Mouse (Mus musculus) forebrain, embryonic 11.5 days (tissue): Measurements from ENCODE around the gene Tex11. TPM values are rescaled to one million over a fixed set of nuclear protein-coding genes. Genes with fewer than 3 reads are reported as not detected.

Source experiments
- ATAC-seq: fragments of 200-750 bp; cut with Nextera tagmentation; replicated peaks from 2 replicates; pipeline ENCODE4 v1.8.0; 2017; ENCODE audit warnings: moderate TSS enrichment; ENCODE audit not compliant: low FRiP score
- DNase-seq: peaks from one replicate; pipeline ENCODE4 v3.0.0-alpha.2; 2017; ENCODE audit warnings: low spot score
- H3K27ac ChIP-seq: fragments of 300-500 bp; sonication (generic); 2 replicates; pipeline ENCODE4 v1.5.1; 2014; ENCODE audit warnings: low read depth, low read length
- H3K27me3 ChIP-seq: fragments of 300-500 bp; sonication (generic); 2 replicates; pipeline ENCODE4 v1.6.1; 2014; ENCODE audit warnings: mild to moderate bottlenecking, low read length, mixed read lengths; ENCODE audit not compliant: control insufficient read depth, insufficient read depth
- H3K36me3 ChIP-seq: fragments of 300-500 bp; sonication (generic); 2 replicates; pipeline ENCODE4 v1.6.1; 2014; ENCODE audit warnings: mild to moderate bottlenecking, low read length, moderate library complexity, mixed read lengths; ENCODE audit not compliant: control insufficient read depth, insufficient read depth
- H3K4me1 ChIP-seq: fragments of 300-500 bp; sonication (generic); replicated peaks from 2 replicates; pipeline ENCODE4 v1.6.1; 2014; ENCODE audit warnings: low read length, mixed read lengths; ENCODE audit not compliant: control insufficient read depth, insufficient read depth
- H3K4me2 ChIP-seq: fragments of 300-500 bp; sonication (generic); 2 replicates; pipeline ENCODE4 v1.6.1; 2014; ENCODE audit warnings: low read depth, mild to moderate bottlenecking, low read length, moderate library complexity, mixed read lengths; ENCODE audit not compliant: severe bottlenecking
- H3K4me3 ChIP-seq: fragments of 300-500 bp; sonication (generic); 2 replicates; pipeline ENCODE4 v1.5.1; 2014; ENCODE audit warnings: low read depth, low read length
- H3K9ac ChIP-seq: fragments of 300-500 bp; sonication (generic); 2 replicates; pipeline ENCODE4 v1.6.1; 2014; ENCODE audit warnings: low read length
- H3K9me3 ChIP-seq: fragments of 300-500 bp; sonication (generic); 2 replicates; pipeline ENCODE4 v1.6.1; 2016; ENCODE audit warnings: low read length, mixed read lengths; ENCODE audit not compliant: control insufficient read depth
- WGBS: fragments of 180-500 bp; shearing (Covaris S2); extraction: QIAGEN DNeasy Blood & Tissue Kit; methylation state at CpG from one replicate; pipeline ENCODE4 v1.1.7; 2014; 5-methylcytosine and 5-hydroxymethylcytosine counted together
- polyA plus RNA-seq: library from polyadenylated mRNA; unstranded; fragments of >200 nt; fragmentation: Nextera tagmentation; extraction: Ambion mirVana; gene quantifications from 2 replicates; pipeline ENCODE4 v1.2.1, GENCODE M21; 2014

Tex11 gene
- polyA plus RNA-seq, 1 experiment from 2014 or later: not detected

GRCm38 (mm10) chrX:100825557-100825956 lies 233.9 kb downstream of the Tex11 start:
- Histone ChIP-seq H3K9ac (no peak overlapping the region), H3K27ac (no peak overlapping the region), H3K36me3 (no peaks in the 10 kb centered on the region), H3K4me3 (no peak overlapping the region), H3K4me1 (no peaks in the 10 kb centered on the region), H3K27me3 (no peaks in the 10 kb centered on the region), H3K4me2 (no peak overlapping the region), H3K9me3 (no peaks in the 10 kb centered on the region)
- WGBS: 74% methylated on average over 1 of the region's 1 CpGs
- ATAC-seq (no peak), DNase-seq (no peak)

GRCm38 (mm10) chrX:100821149-100821548 lies 238.3 kb downstream of the Tex11 start:
- WGBS: 71% methylated on average over 1 of the region's 1 CpGs
- H3K27me3 ChIP-seq: peaks cover 3% of the 10 kb centered on the region; the same call in 1 of the 2 replicates

GRCm38 (mm10) chrX:100818681-100819080 lies 240.8 kb downstream of the Tex11 start:
- 91% methylated on average over 9 of the region's 9 CpGs for WGBS
- H3K4me2 ChIP-seq: no peak overlapping the region
- H3K27me3 ChIP-seq: peaks cover 3% of the 10 kb centered on the region; the same call in 1 of the 2 replicates
- DNase-seq: no peak
- H3K36me3 ChIP-seq: no peaks in the 10 kb centered on the region; the same call in 1 of the 2 replicates
- no peak overlapping the region for H3K9ac ChIP-seq
- H3K27ac ChIP-seq: no peak overlapping the region
- no peaks in the 10 kb centered on the region for H3K9me3 ChIP-seq
- no peaks in the 10 kb centered on the region for H3K4me1 ChIP-seq
- H3K4me3 ChIP-seq: no peak overlapping the region
- no peak for ATAC-seq

More at GRCm38 (mm10) chrX:100821149-100821548, 238.3 kb downstream of the Tex11 start:
- no peak overlapping the region for H3K4me2 ChIP-seq
- DNase-seq (no peak), ATAC-seq (no peak)
- no peaks in the 10 kb centered on the region; the same call in 1 of the 2 replicates for H3K36me3 ChIP-seq
- H3K27ac ChIP-seq: no peak overlapping the region
- H3K4me1 ChIP-seq: no peaks in the 10 kb centered on the region
- H3K4me3 ChIP-seq: no peak overlapping the region
- H3K9me3 ChIP-seq: no peaks in the 10 kb centered on the region
- no peak overlapping the region for H3K9ac ChIP-seq

- Histone ChIP-seq H3K36me3 (no peaks in the 10 kb centered on the region; the same call in 1 of the 2 replicates), H3K4me1 (no peaks in the 10 kb centered on the region), H3K4me3 (no peak overlapping the region), H3K27ac (no peak overlapping the region), H3K9ac (no peak overlapping the region), H3K27me3 (peaks cover 3% of the 10 kb centered on the region; the same call in 1 of the 2 replicates), H3K4me2 (no peak overlapping the region), H3K9me3 (no peaks in the 10 kb centered on the region)
- ATAC-seq (no peak), DNase-seq (no peak)
- 91% methylated on average over 7 of the region's 7 CpGs for WGBS
Observed at GRCm38 (mm10) chrX:100815766-100816165, 243.7 kb downstream of the Tex11 start.

- 76% methylated on average over 8 of the region's 8 CpGs for WGBS
Observed at GRCm38 (mm10) chrX:100814139-100814538, 245.3 kb downstream of the Tex11 start.

GRCm38 (mm10) chrX:100811129-100811528 lies 248.3 kb downstream of the Tex11 start:
- WGBS: 82% methylated on average over 4 of the region's 4 CpGs
- Histone ChIP-seq H3K27me3 (no peaks in the 10 kb centered on the region; the same call in 1 of the 2 replicates), H3K36me3 (no peaks in the 10 kb centered on the region), H3K4me2 (no peak overlapping the region), H3K4me1 (no peaks in the 10 kb centered on the region), H3K9me3 (no peaks in the 10 kb centered on the region), H3K9ac (no peak overlapping the region), H3K27ac (no peak overlapping the region), H3K4me3 (no peak overlapping the region)
- ATAC-seq (no peak), DNase-seq (no peak)

More at GRCm38 (mm10) chrX:100814139-100814538, 245.3 kb downstream of the Tex11 start:
- Histone ChIP-seq H3K4me2 (no peak overlapping the region), H3K27me3 (no peaks in the 10 kb centered on the region; the same call in 1 of the 2 replicates), H3K4me1 (no peaks in the 10 kb centered on the region), H3K36me3 (no peaks in the 10 kb centered on the region; the same call in 1 of the 2 replicates), H3K9ac (no peak overlapping the region), H3K9me3 (no peaks in the 10 kb centered on the region), H3K27ac (no peak overlapping the region), H3K4me3 (no peak overlapping the region)
- no peak for ATAC-seq
- DNase-seq: no peak

- Histone ChIP-seq H3K4me1 (peaks cover 2% of the 10 kb centered on the region; the same call in 1 of the 2 replicates), H3K27me3 (no peaks in the 10 kb centered on the region; the same call in 1 of the 2 replicates), H3K9me3 (no peaks in the 10 kb centered on the region), H3K4me3 (no peak overlapping the region), H3K27ac (no peak overlapping the region), H3K9ac (no peak overlapping the region), H3K4me2 (no peak overlapping the region), H3K36me3 (no peaks in the 10 kb centered on the region)
- WGBS: 77% methylated on average over 6 of the region's 6 CpGs
- no peak for DNase-seq
- no peak for ATAC-seq
Observed at GRCm38 (mm10) chrX:100802034-100802433, 257.4 kb downstream of the Tex11 start.

GRCm38 (mm10) chrX:100800643-100801042 lies 258.8 kb downstream of the Tex11 start:
- Histone ChIP-seq H3K9ac (no peak overlapping the region), H3K4me2 (no peak overlapping the region), H3K27me3 (no peaks in the 10 kb centered on the region; the same call in 1 of the 2 replicates), H3K4me3 (no peak overlapping the region), H3K4me1 (peaks cover 2% of the 10 kb centered on the region; the same call in 1 of the 2 replicates), H3K9me3 (no peaks in the 10 kb centered on the region), H3K27ac (no peak overlapping the region), H3K36me3 (no peaks in the 10 kb centered on the region)
- 27% methylated on average over 2 of the region's 2 CpGs for WGBS
- no peak for DNase-seq
- no peak for ATAC-seq
